Mouse (Mus musculus) limb, embryonic 11.5 days (tissue): ENCODE results near the gene Tmem274. TPM values are rescaled to one million over a fixed set of nuclear protein-coding genes. Genes with fewer than 3 reads are reported as not detected.

Experiments
- polyA plus RNA-seq: library from polyadenylated mRNA; unstranded; fragments of >200 nt; fragmentation: Nextera tagmentation; extraction: Ambion mirVana; gene quantifications from 2 replicates; pipeline ENCODE4 v1.2.1, GENCODE M21; 2014

Tmem274 gene
- polyA plus RNA-seq, 1 experiment from 2014 or later: not detected

Other genes starting within 250 kb of the Tmem274 start
- 35.6 and 41.7 TPM in 2 replicates for gene Kif1b, start 169.7 kb upstream of the Tmem274 start, polyA plus RNA-seq
- gene Ube4b, start 50.6 kb upstream of the Tmem274 start, polyA plus RNA-seq: 49.5 and 58.5 TPM in 2 replicates
- not detected in 2 replicates for gene Rbp7, start 22.4 kb upstream of the Tmem274 start, polyA plus RNA-seq
- gene Nmnat1, start 7.8 kb downstream of the Tmem274 start, polyA plus RNA-seq: 15.8 and 16.5 TPM in 2 replicates
- gene Lzic, start 7.9 kb downstream of the Tmem274 start, polyA plus RNA-seq: 61.5 and 64.6 TPM in 2 replicates
- 74.7 and 84.6 TPM in 2 replicates for gene Ctnnbip1, start 40.9 kb downstream of the Tmem274 start, polyA plus RNA-seq
- gene Clstn1, start 109.1 kb downstream of the Tmem274 start, polyA plus RNA-seq: 24.7 and 30.6 TPM in 2 replicates
- gene Pik3cd, start 225.2 kb downstream of the Tmem274 start, polyA plus RNA-seq: 2.7 and 2.9 TPM in 2 replicates